Mouse (Mus musculus): ENCODE measurements around the gene 1810055G02Rik. TPM values are rescaled to one million over a fixed set of nuclear protein-coding genes. Genes with fewer than 3 reads are reported as not detected.

Gene 1810055G02Rik
- total and polyA plus RNA-seq, 3 experiments, result 7.3 to 22.4 (median 12.5) TPM

- ATAC-seq (ENCODE audit: extremely low read depth, insufficient number of reproducible peaks, low FRiP score, poor library complexity, severe bottlenecking) (no peak), DNase-seq (ENCODE audit: low spot score) (no peak)
- Histone ChIP-seq H3K36me3 (replicated peaks) (no peaks in the 10 kb centered on the region), H3K27me3 (ENCODE audit: insufficient read depth, low read length) (no peaks in the 10 kb centered on the region; the same call in none of the 2 replicates), H3K4me3 (ENCODE audit: low read depth, low read length) (no peak overlapping the region), H3K9me3 (replicated peaks) (peaks cover 7% of the 10 kb centered on the region; the same call in 1 of the 2 replicates), H3K4me1 (ENCODE audit: insufficient read depth, low read depth, low read length) (no peaks in the 10 kb centered on the region)
- TF ChIP-seq TAL1 (conservative IDR thresholded peaks at IDR 0.05; ENCODE audit: low read depth, low read length) (no peak), CTCF (IDR thresholded peaks at IDR 0.05; ENCODE audit: low read depth, low read length) (no peak), POLR2AphosphoS5 (IDR thresholded peaks at IDR 0.05; ENCODE audit: insufficient replicate concordance, low read depth, low read length) (no peak), GATA1 (IDR thresholded peaks at IDR 0.05; ENCODE audit: borderline replicate concordance, low read length) (no peak), GATA2 (IDR thresholded peaks at IDR 0.05; ENCODE audit: borderline replicate concordance, low read depth, low read length) (no peak)
These were observed 39.0 kb upstream of the 1810055G02Rik start for GRCm38 (mm10) chr19:3669100-3669499.

- DNase-seq (ENCODE audit: low spot score) (no peak), ATAC-seq (ENCODE audit: extremely low read depth, insufficient number of reproducible peaks, low FRiP score, poor library complexity, severe bottlenecking) (no peak)
- H3K27me3 ChIP-seq (ENCODE audit: insufficient read depth, low read length), result no peaks in the 10 kb centered on the region; the same call in 1 of the 2 replicates
- H3K36me3 ChIP-seq (replicated peaks), result no peaks in the 10 kb centered on the region
- no peaks in the 10 kb centered on the region for H3K4me1 ChIP-seq (ENCODE audit: insufficient read depth, low read depth, low read length)
- peaks cover 7% of the 10 kb centered on the region; the same call in 1 of the 2 replicates for H3K9me3 ChIP-seq (replicated peaks)
- no peak for TF ChIP-seq GATA2 (IDR thresholded peaks at IDR 0.05; ENCODE audit: borderline replicate concordance, low read depth, low read length)
- no peak for TF ChIP-seq POLR2AphosphoS5 (IDR thresholded peaks at IDR 0.05; ENCODE audit: insufficient replicate concordance, low read depth, low read length)
- TF ChIP-seq GATA1 (IDR thresholded peaks at IDR 0.05; ENCODE audit: borderline replicate concordance, low read length), result no peak
- H3K4me3 ChIP-seq (ENCODE audit: low read depth, low read length), result no peak overlapping the region
These were observed 34.9 kb upstream of the 1810055G02Rik start for GRCm38 (mm10) chr19:3673149-3673548.

GRCm38 (mm10) chr19:3674122-3674855, 33.8 kb upstream of the 1810055G02Rik start:
- Histone ChIP-seq H3K4me3 (ENCODE audit: low read depth, low read length) (no peak overlapping the region), H3K27me3 (ENCODE audit: insufficient read depth, low read length) (no peaks in the 10 kb centered on the region)

GRCm38 (mm10) chr19:3680732-3681131, 27.4 kb upstream of the 1810055G02Rik start:
- no peak overlapping the region for H3K4me3 ChIP-seq (ENCODE audit: low read depth, low read length)
- H3K36me3 ChIP-seq (replicated peaks), result no peaks in the 10 kb centered on the region
- TF ChIP-seq GATA2 (IDR thresholded peaks at IDR 0.05; ENCODE audit: borderline replicate concordance, low read depth, low read length) (no peak), POLR2AphosphoS5 (IDR thresholded peaks at IDR 0.05; ENCODE audit: insufficient replicate concordance, low read depth, low read length) (no peak), CTCF (IDR thresholded peaks at IDR 0.05; ENCODE audit: low read depth, low read length) (no peak), GATA1 (IDR thresholded peaks at IDR 0.05; ENCODE audit: borderline replicate concordance, low read length) (no peak), TAL1 (conservative IDR thresholded peaks at IDR 0.05; ENCODE audit: low read depth, low read length) (no peak)
- peaks cover 14% of the 10 kb centered on the region for H3K27me3 ChIP-seq (ENCODE audit: insufficient read depth, low read length)
- DNase-seq (ENCODE audit: low spot score) (no peak), ATAC-seq (ENCODE audit: extremely low read depth, insufficient number of reproducible peaks, low FRiP score, poor library complexity, severe bottlenecking) (no peak)
- H3K9me3 ChIP-seq (replicated peaks), result no peaks in the 10 kb centered on the region
- no peaks in the 10 kb centered on the region for H3K4me1 ChIP-seq (ENCODE audit: insufficient read depth, low read depth, low read length)

More at GRCm38 (mm10) chr19:3674122-3674855, 33.8 kb upstream of the 1810055G02Rik start:
- H3K36me3 ChIP-seq (replicated peaks), result no peaks in the 10 kb centered on the region
- no peaks in the 10 kb centered on the region for H3K4me1 ChIP-seq (ENCODE audit: insufficient read depth, low read depth, low read length)
- peaks cover 7% of the 10 kb centered on the region; the same call in 1 of the 2 replicates for H3K9me3 ChIP-seq (replicated peaks)
- DNase-seq (ENCODE audit: low spot score), result no peak
- ATAC-seq (ENCODE audit: extremely low read depth, insufficient number of reproducible peaks, low FRiP score, poor library complexity, severe bottlenecking), result no peak
- TF ChIP-seq GATA1 (IDR thresholded peaks at IDR 0.05; ENCODE audit: borderline replicate concordance, low read length), result no peak
- TF ChIP-seq TAL1 (conservative IDR thresholded peaks at IDR 0.05; ENCODE audit: low read depth, low read length), result no peak
- TF ChIP-seq GATA2 (IDR thresholded peaks at IDR 0.05; ENCODE audit: borderline replicate concordance, low read depth, low read length), result no peak
- TF ChIP-seq CTCF (IDR thresholded peaks at IDR 0.05; ENCODE audit: low read depth, low read length), result no peak
- no peak for TF ChIP-seq POLR2AphosphoS5 (IDR thresholded peaks at IDR 0.05; ENCODE audit: insufficient replicate concordance, low read depth, low read length)

GRCm38 (mm10) chr19:3681310-3681934, 26.7 kb upstream of the 1810055G02Rik start:
- H3K4me1 ChIP-seq (ENCODE audit: insufficient read depth, low read depth, low read length), result no peaks in the 10 kb centered on the region
- ATAC-seq (ENCODE audit: extremely low read depth, insufficient number of reproducible peaks, low FRiP score, poor library complexity, severe bottlenecking) (no peak), DNase-seq (ENCODE audit: low spot score) (no peak)
- H3K27me3 ChIP-seq (ENCODE audit: insufficient read depth, low read length), result peaks cover 16% of the 10 kb centered on the region
- no peak for TF ChIP-seq GATA2 (IDR thresholded peaks at IDR 0.05; ENCODE audit: borderline replicate concordance, low read depth, low read length)
- TF ChIP-seq POLR2AphosphoS5 (IDR thresholded peaks at IDR 0.05; ENCODE audit: insufficient replicate concordance, low read depth, low read length), result no peak
- no peak for TF ChIP-seq CTCF (IDR thresholded peaks at IDR 0.05; ENCODE audit: low read depth, low read length)
- TF ChIP-seq TAL1 (conservative IDR thresholded peaks at IDR 0.05; ENCODE audit: low read depth, low read length), result no peak
- TF ChIP-seq GATA1 (IDR thresholded peaks at IDR 0.05; ENCODE audit: borderline replicate concordance, low read length), result no peak
- H3K9me3 ChIP-seq (replicated peaks), result no peaks in the 10 kb centered on the region
- no peaks in the 10 kb centered on the region for H3K36me3 ChIP-seq (replicated peaks)
- no peak overlapping the region for H3K4me3 ChIP-seq (ENCODE audit: low read depth, low read length)

GRCm38 (mm10) chr19:3684414-3684813, 23.7 kb upstream of the 1810055G02Rik start:
- Histone ChIP-seq H3K27me3 (ENCODE audit: insufficient read depth, low read length) (peaks cover 21% of the 10 kb centered on the region), H3K9me3 (replicated peaks) (no peaks in the 10 kb centered on the region), H3K4me3 (ENCODE audit: low read depth, low read length) (no peak overlapping the region), H3K36me3 (replicated peaks) (no peaks in the 10 kb centered on the region), H3K4me1 (ENCODE audit: insufficient read depth, low read depth, low read length) (no peaks in the 10 kb centered on the region; the same call in 1 of the 2 replicates)
- DNase-seq (ENCODE audit: low spot score) (no peak), ATAC-seq (ENCODE audit: extremely low read depth, insufficient number of reproducible peaks, low FRiP score, poor library complexity, severe bottlenecking) (no peak)
- no peak for TF ChIP-seq GATA1 (IDR thresholded peaks at IDR 0.05; ENCODE audit: borderline replicate concordance, low read length)
- no peak for TF ChIP-seq TAL1 (conservative IDR thresholded peaks at IDR 0.05; ENCODE audit: low read depth, low read length)
- no peak for TF ChIP-seq GATA2 (IDR thresholded peaks at IDR 0.05; ENCODE audit: borderline replicate concordance, low read depth, low read length)
- TF ChIP-seq POLR2AphosphoS5 (IDR thresholded peaks at IDR 0.05; ENCODE audit: insufficient replicate concordance, low read depth, low read length), result no peak
- TF ChIP-seq CTCF (IDR thresholded peaks at IDR 0.05; ENCODE audit: low read depth, low read length), result no peak

Data from G1E (cell line).